Mouse (Mus musculus) hindbrain, embryonic 13.5 days (tissue): ENCODE measurements around the gene Cyth1. TPM values are rescaled to one million over a fixed set of nuclear protein-coding genes. Genes with fewer than 3 reads are reported as not detected.

Experiments
- ATAC-seq: fragments of 200-750 bp; cut with Nextera tagmentation; 2 replicates; pipeline ENCODE4 v1.8.0; 2017; ENCODE audit warnings: moderate TSS enrichment; ENCODE audit not compliant: low FRiP score
- H3K27ac ChIP-seq: fragments of 300-500 bp; sonication (generic); 2 replicates; pipeline ENCODE4 v1.5.1; 2015; ENCODE audit warnings: inconsistent platforms, mild to moderate bottlenecking, moderate library complexity
- H3K27me3 ChIP-seq: fragments of 300-500 bp; sonication (generic); 2 replicates; pipeline ENCODE4 v1.6.1; 2015; ENCODE audit warnings: mild to moderate bottlenecking, inconsistent platforms
- H3K36me3 ChIP-seq: fragments of 300-500 bp; sonication (generic); 2 replicates; pipeline ENCODE4 v1.6.1; 2015; ENCODE audit warnings: mild to moderate bottlenecking, inconsistent platforms
- H3K4me1 ChIP-seq: fragments of 300-500 bp; sonication (generic); replicated peaks from 2 replicates; pipeline ENCODE4 v1.6.1; 2015; ENCODE audit warnings: inconsistent platforms
- H3K4me2 ChIP-seq: fragments of 300-500 bp; sonication (generic); 2 replicates; pipeline ENCODE4 v1.6.1; 2015; ENCODE audit warnings: inconsistent platforms, mild to moderate bottlenecking, moderate library complexity
- H3K4me3 ChIP-seq: fragments of 300-500 bp; sonication (generic); 2 replicates; pipeline ENCODE4 v1.5.1; 2015; ENCODE audit warnings: mild to moderate bottlenecking, inconsistent platforms
- H3K9ac ChIP-seq: fragments of 300-500 bp; sonication (generic); 2 replicates; pipeline ENCODE4 v1.6.1; 2015; ENCODE audit warnings: mild to moderate bottlenecking, inconsistent platforms
- H3K9me3 ChIP-seq: fragments of 300-500 bp; sonication (generic); 2 replicates; pipeline ENCODE4 v1.6.1; 2016; ENCODE audit warnings: inconsistent platforms
- WGBS: fragments of 180-500 bp; shearing (Covaris S2); methylation state at CpG from one replicate; pipeline ENCODE4 v1.1.7; 2015; 5-methylcytosine and 5-hydroxymethylcytosine counted together
- polyA plus RNA-seq: library from polyadenylated mRNA; unstranded; fragments of >200 nt; fragmentation: Nextera tagmentation; extraction: Ambion mirVana; gene quantifications from 2 replicates; pipeline ENCODE4 v1.2.1, GENCODE M21; 2015

Cyth1 gene
- polyA plus RNA-seq, 1 experiment from 2014 or later = 24.0 TPM

DNA sequence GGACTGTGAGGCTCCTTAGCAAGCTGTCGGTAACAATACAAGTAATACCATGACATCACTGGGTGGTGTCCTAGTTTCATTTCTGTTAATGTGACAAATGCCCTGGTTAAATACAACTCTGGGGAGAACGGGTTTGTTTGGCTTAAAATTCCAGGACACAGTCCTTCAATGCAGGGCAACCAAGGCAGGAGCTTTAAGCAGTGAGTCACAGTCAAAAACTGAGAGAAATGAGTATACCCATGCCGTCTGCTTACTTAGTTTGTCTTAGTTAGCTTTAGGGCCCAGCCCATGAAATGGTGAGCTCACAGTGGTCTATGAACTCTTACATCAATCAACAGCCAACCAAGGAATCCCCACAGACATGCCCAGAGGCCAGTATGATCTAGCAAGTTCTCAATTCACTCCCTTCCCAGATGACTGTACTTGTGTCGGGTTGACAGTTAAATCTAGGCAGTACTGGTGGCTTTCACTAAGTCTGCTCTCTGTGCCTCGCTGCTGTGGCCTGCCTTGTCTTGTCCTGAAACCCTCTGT, 32.4 kb downstream of the Cyth1 start:
- Histone ChIP-seq H3K9me3 (no peaks in the 10 kb centered on the region), H3K27me3 (no peaks in the 10 kb centered on the region), H3K4me1 (peaks cover 21% of the 10 kb centered on the region), H3K4me3 (no peak overlapping the region), H3K27ac (no peak overlapping the region), H3K9ac (no peak overlapping the region), H3K4me2 (no peak overlapping the region), H3K36me3 (no peaks in the 10 kb centered on the region)
- WGBS = 81% methylated on average over 5 of the region's 5 CpGs
- ATAC-seq = no peak

- no peaks in the 10 kb centered on the region for H3K9me3 ChIP-seq
- no peak for ATAC-seq
- no peaks in the 10 kb centered on the region for H3K36me3 ChIP-seq
- H3K4me1 ChIP-seq = peaks cover 52% of the 10 kb centered on the region
- H3K9ac ChIP-seq = no peak overlapping the region
- 0 out of 2 replicates have a peak overlapping the region, but pooled peaks have one; percentile 18 for H3K27ac ChIP-seq
- 60% methylated on average over 7 of the region's 7 CpGs for WGBS
- no peaks in the 10 kb centered on the region for H3K27me3 ChIP-seq
- no peak overlapping the region for H3K4me3 ChIP-seq
- no peak overlapping the region for H3K4me2 ChIP-seq
Measured at GRCm38 (mm10) chr11:118212636-118213112, 35.7 kb downstream of the Cyth1 start.

DNA sequence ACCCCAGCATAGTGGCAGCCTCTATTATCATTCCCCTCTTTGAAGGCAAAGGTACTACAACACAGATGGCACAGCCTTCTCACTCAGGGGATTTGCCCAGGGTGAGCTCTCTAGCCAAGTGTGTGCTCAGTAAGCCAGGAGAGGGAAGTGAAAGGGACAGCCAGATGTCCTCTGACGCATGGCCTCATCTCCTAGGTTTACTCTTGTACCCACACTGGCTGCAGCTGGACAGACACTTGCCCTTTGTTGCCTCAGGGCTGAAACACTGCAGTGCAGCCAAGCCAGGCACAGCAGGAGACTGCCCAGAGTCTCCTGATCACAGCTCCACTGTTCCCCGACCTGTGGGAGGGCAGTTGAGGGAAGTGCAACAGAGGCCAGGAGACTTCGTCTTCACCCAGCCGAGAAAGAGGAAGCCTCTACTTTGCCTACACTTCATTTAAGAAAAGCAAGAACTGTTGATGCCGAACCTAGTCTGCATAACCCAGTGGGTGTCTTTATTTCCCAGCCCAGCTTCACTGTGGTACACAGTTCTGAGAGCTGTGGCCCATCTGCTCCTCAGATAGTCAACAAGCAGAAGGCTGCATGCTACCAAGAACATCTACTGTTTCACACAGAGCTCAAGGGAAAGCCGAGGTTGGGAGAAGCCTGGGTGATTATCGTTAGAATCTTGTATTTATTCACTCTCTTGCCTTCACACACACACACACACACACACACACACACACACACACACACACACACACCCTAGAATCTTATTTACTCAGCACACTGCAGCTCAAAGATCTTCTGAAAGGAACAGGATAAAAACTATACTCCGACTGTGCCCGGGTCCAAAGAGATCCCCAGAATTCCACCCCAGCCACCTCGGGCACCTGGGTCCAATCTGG, 36.4 kb downstream of the Cyth1 start:
- Histone ChIP-seq H3K9me3 (no peaks in the 10 kb centered on the region), H3K4me2 (no peak overlapping the region), H3K9ac (no peak overlapping the region), H3K27ac (peak overlapping the region; percentile 67), H3K4me3 (no peak overlapping the region), H3K27me3 (no peaks in the 10 kb centered on the region), H3K36me3 (no peaks in the 10 kb centered on the region), H3K4me1 (peaks cover 58% of the 10 kb centered on the region)
- no peak for ATAC-seq
- 45% methylated on average over 10 of the region's 10 CpGs for WGBS

- no peaks in the 10 kb centered on the region for H3K27me3 ChIP-seq
- H3K4me2 ChIP-seq = no peak overlapping the region
- H3K4me1 ChIP-seq = peaks cover 59% of the 10 kb centered on the region
- 87% methylated on average over 5 of the region's 5 CpGs for WGBS
- no peak for ATAC-seq
- no peak overlapping the region for H3K9ac ChIP-seq
- no peaks in the 10 kb centered on the region for H3K9me3 ChIP-seq
- H3K4me3 ChIP-seq = no peak overlapping the region
- no peaks in the 10 kb centered on the region for H3K36me3 ChIP-seq
- peak overlapping the region; percentile 25 for H3K27ac ChIP-seq
Measured at GRCm38 (mm10) chr11:118210962-118211361, 37.4 kb downstream of the Cyth1 start.

GRCm38 (mm10) chr11:118210116-118210515, 38.3 kb downstream of the Cyth1 start:
- Histone ChIP-seq H3K4me2 (no peak overlapping the region), H3K27ac (peak overlapping the region; percentile 49)

DNA sequence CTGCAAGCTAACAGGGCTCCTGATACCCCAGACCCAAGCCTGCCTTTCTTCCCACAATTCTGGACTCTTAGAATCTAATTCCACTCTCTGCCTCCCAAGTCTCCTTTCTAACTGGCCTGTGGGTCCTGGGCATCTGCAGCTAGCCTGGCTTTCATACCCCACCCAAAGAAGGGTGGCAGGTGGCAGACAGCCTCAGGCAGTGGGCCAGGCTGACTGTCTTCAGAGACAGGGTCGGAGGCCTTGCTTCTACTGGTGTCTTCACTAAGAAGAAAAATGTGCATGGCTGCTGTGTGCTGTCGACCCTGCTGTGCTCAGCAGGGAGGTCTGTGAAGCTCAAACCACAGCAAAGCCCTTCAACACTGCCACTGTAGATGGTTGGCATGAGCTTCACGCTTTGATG, 39.0 kb downstream of the Cyth1 start:
- H3K36me3 ChIP-seq = no peaks in the 10 kb centered on the region
- peak overlapping the region; percentile 39 for H3K9ac ChIP-seq
- H3K4me2 ChIP-seq = no peak overlapping the region
- ATAC-seq = no peak
- no peak overlapping the region for H3K4me3 ChIP-seq
- peaks cover 59% of the 10 kb centered on the region for H3K4me1 ChIP-seq
- WGBS = 47% methylated on average over 3 of the region's 3 CpGs
- no peaks in the 10 kb centered on the region for H3K9me3 ChIP-seq
- H3K27ac ChIP-seq = peak overlapping the region; percentile 49; the same call in 1 of the 2 replicates
- H3K27me3 ChIP-seq = no peaks in the 10 kb centered on the region

More at GRCm38 (mm10) chr11:118210116-118210515, 38.3 kb downstream of the Cyth1 start:
- Histone ChIP-seq H3K9me3 (no peaks in the 10 kb centered on the region), H3K36me3 (no peaks in the 10 kb centered on the region), H3K9ac (no peak overlapping the region), H3K4me1 (peaks cover 59% of the 10 kb centered on the region), H3K27me3 (no peaks in the 10 kb centered on the region), H3K4me3 (no peak overlapping the region)
- 76% methylated on average over 4 of the region's 4 CpGs for WGBS
- 0 out of 2 replicates have a peak, but pooled peaks have one; percentile 46 for ATAC-seq

DNA sequence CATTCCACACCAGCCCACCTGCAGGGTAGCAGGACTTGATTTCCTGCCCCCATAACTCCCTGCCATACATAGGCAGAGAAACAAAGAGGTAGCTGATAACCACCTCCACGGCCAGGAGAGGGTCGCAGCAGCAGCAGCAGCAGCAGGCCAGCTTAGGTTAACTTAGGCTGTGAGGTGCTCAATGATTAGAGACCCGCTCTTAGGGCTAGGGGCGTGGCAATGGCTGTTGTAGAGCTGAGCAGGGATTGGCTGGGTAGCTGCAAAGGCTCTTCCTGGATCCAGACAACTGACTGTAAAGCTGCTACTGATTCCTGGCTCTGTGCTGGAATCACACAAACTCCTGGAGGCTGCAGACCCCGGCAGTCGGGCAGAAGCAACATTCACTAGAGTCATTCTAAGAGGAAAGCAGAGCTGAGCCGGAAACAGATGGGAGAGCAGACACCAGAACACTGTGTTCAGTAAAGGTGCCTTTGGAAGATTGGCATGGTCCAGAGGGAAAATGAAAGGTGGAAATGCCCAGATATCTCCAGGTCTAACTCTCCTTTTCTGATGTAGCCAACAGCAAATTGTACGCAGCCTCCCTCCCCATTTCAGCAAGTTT, 39.6 kb downstream of the Cyth1 start:
- Histone ChIP-seq H3K27me3 (no peaks in the 10 kb centered on the region), H3K4me1 (peaks cover 61% of the 10 kb centered on the region), H3K9me3 (no peaks in the 10 kb centered on the region), H3K27ac (peak overlapping the region; percentile 49; the same call in 1 of the 2 replicates), H3K36me3 (no peaks in the 10 kb centered on the region), H3K9ac (peak overlapping the region; percentile 39; the same call in 1 of the 2 replicates), H3K4me3 (no peak overlapping the region), H3K4me2 (no peak overlapping the region)
- no peak for ATAC-seq
- WGBS = 29% methylated on average over 8 of the region's 8 CpGs

DNA sequence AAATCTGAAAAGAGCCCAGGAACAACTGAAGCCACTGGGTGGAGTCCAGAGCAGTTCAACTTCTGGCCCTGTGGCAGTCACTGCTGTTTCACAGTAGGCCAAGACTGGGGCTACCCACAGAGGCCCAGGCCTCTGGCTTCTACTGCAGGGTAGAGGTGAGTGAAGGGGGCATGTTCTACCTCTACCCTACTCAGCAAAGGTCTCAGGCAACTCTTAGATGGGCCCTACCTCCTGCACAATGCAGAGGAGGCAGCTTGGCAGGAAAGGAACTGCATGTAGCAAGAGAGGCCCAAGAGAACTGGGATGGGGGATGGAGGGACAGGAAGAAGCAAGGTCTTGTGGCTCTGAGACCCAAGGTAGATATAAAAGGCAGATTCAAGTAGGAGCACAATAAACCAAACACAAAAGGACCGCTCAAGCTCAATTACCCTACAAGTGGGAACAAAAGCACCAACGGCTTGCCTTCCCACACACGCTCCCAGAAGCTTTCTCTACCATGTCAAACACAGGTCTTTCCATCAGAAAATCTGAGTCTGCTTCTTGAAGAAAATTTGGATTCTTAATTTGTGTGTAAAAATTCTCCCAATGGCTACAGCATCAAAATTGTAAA, 40.9 kb downstream of the Cyth1 start:
- Histone ChIP-seq H3K9me3 (no peaks in the 10 kb centered on the region), H3K36me3 (no peaks in the 10 kb centered on the region), H3K27ac (no peak overlapping the region), H3K4me2 (no peak overlapping the region), H3K27me3 (no peaks in the 10 kb centered on the region), H3K4me3 (no peak overlapping the region), H3K4me1 (peaks cover 68% of the 10 kb centered on the region), H3K9ac (no peak overlapping the region)
- ATAC-seq = no peak
- WGBS = 29% methylated on average over 3 of the region's 3 CpGs

- Histone ChIP-seq H3K9ac (no peak overlapping the region), H3K36me3 (no peaks in the 10 kb centered on the region), H3K4me2 (no peak overlapping the region), H3K27me3 (no peaks in the 10 kb centered on the region), H3K4me1 (peaks cover 68% of the 10 kb centered on the region), H3K9me3 (no peaks in the 10 kb centered on the region), H3K27ac (no peak overlapping the region), H3K4me3 (no peak overlapping the region)
- no peak for ATAC-seq
- 64% methylated on average over 3 of the region's 3 CpGs for WGBS
Measured at GRCm38 (mm10) chr11:118206267-118206666, 42.1 kb downstream of the Cyth1 start.

GRCm38 (mm10) chr11:118203469-118203868, 44.9 kb downstream of the Cyth1 start:
- H3K4me2 ChIP-seq = peak overlapping the region; percentile 79; the same call in 1 of the 2 replicates
- 85% methylated on average over 6 of the region's 6 CpGs for WGBS
- H3K9ac ChIP-seq = peak overlapping the region; percentile 90
- no peak overlapping the region for H3K4me3 ChIP-seq
- H3K27me3 ChIP-seq = no peaks in the 10 kb centered on the region
- peaks cover 68% of the 10 kb centered on the region for H3K4me1 ChIP-seq
- no peaks in the 10 kb centered on the region for H3K9me3 ChIP-seq
- no peaks in the 10 kb centered on the region for H3K36me3 ChIP-seq
- ATAC-seq = no peak
- peak overlapping the region; percentile 99 for H3K27ac ChIP-seq

GRCm38 (mm10) chr11:118202410-118203233, 45.8 kb downstream of the Cyth1 start:
- Histone ChIP-seq H3K4me3 (peak overlapping the region; percentile 58), H3K36me3 (no peaks in the 10 kb centered on the region), H3K27me3 (no peaks in the 10 kb centered on the region), H3K4me2 (peak overlapping the region; percentile 79), H3K9me3 (no peaks in the 10 kb centered on the region), H3K27ac (peak overlapping the region; percentile 99), H3K9ac (peak overlapping the region; percentile 90), H3K4me1 (peaks cover 70% of the 10 kb centered on the region)
- 3% methylated on average over 19 of the region's 19 CpGs for WGBS
- peak; percentile 90 for ATAC-seq
